Mouse (Mus musculus) liver (tissue): ENCODE measurements around the gene Kmt2b.

Source experiments
- DNase-seq: peaks from one replicate; pipeline ENCODE4 v3.0.0-alpha.2; 2020; ENCODE audit warnings: mixed read lengths

The Kmt2b gene

GRCm38 (mm10) chr7:30599933-30600353, 11.4 kb upstream of the Kmt2b start:
- peak; percentile 90 for DNase-seq

- no peak for DNase-seq
These were observed 10.3 kb upstream of the Kmt2b start, which contains the start of gene Zbtb32 for GRCm38 (mm10) chr7:30598786-30599185. TSS of gene Zbtb32 (minus strand) at chr7:30598909.

GRCm38 (mm10) chr7:30596811-30597210, 8.3 kb upstream of the Kmt2b start:
- DNase-seq: no peak

- no peak for DNase-seq
These were observed 7.6 kb upstream of the Kmt2b start for GRCm38 (mm10) chr7:30596093-30596492.

GRCm38 (mm10) chr7:30594510-30595024, 6.0 kb upstream of the Kmt2b start:
- DNase-seq: no peak

GRCm38 (mm10) chr7:30593579-30594509, 5.3 kb upstream of the Kmt2b start:
- DNase-seq: no peak

- no peak for DNase-seq
These were observed 4.4 kb upstream of the Kmt2b start for GRCm38 (mm10) chr7:30592772-30593423.

GRCm38 (mm10) chr7:30591605-30591951, 3.1 kb upstream of the Kmt2b start:
- no peak for DNase-seq

GRCm38 (mm10) chr7:30590927-30591604, 2.5 kb upstream of the Kmt2b start:
- DNase-seq: no peak

GRCm38 (mm10) chr7:30589435-30590301, 1.1 kb upstream of the Kmt2b start:
- DNase-seq: peak; percentile 86

- peak; percentile 59 for DNase-seq
These were observed 471 bp downstream of the Kmt2b start for GRCm38 (mm10) chr7:30587842-30588667.

GRCm38 (mm10) chr7:30586455-30587020, 2.0 kb downstream of the Kmt2b start:
- DNase-seq: no peak

GRCm38 (mm10) chr7:30585170-30585569, 3.4 kb downstream of the Kmt2b start:
- DNase-seq: no peak

- no peak for DNase-seq
These were observed 4.2 kb downstream of the Kmt2b start for GRCm38 (mm10) chr7:30584339-30584738.

GRCm38 (mm10) chr7:30581547-30581946, 7.0 kb downstream of the Kmt2b start:
- no peak for DNase-seq

GRCm38 (mm10) chr7:30579950-30580349, 8.6 kb downstream of the Kmt2b start:
- no peak for DNase-seq

- DNase-seq: no peak
These were observed 15.6 kb downstream of the Kmt2b start for GRCm38 (mm10) chr7:30572969-30573368.

- DNase-seq: no peak
These were observed 16.1 kb downstream of the Kmt2b start for GRCm38 (mm10) chr7:30572389-30572788.

GRCm38 (mm10) chr7:30567555-30567954, 21.0 kb downstream of the Kmt2b start:
- no peak for DNase-seq

- DNase-seq: no peak
These were observed 22.5 kb downstream of the Kmt2b start for GRCm38 (mm10) chr7:30566033-30566432.
